Mouse (Mus musculus): ENCODE measurements around the gene Cdk1.

The Cdk1 gene

GRCm38 (mm10) chr10:69304819-69305218 lies 47.9 kb downstream of the Cdk1 start:
- no peak for DNase-seq

- DNase-seq: no peak
Measured at GRCm38 (mm10) chr10:69302667-69303066, 50.1 kb downstream of the Cdk1 start.

- no peak for DNase-seq
Measured at GRCm38 (mm10) chr10:69299985-69300384, 52.8 kb downstream of the Cdk1 start.

- no peak for DNase-seq
Measured at GRCm38 (mm10) chr10:69295919-69296318, 56.8 kb downstream of the Cdk1 start.

GRCm38 (mm10) chr10:69290736-69291135 lies 62.0 kb downstream of the Cdk1 start:
- no peak for DNase-seq

GRCm38 (mm10) chr10:69288720-69289119 lies 64.0 kb downstream of the Cdk1 start:
- no peak for DNase-seq

GRCm38 (mm10) chr10:69288086-69288485 lies 64.7 kb downstream of the Cdk1 start:
- no peak for DNase-seq

- DNase-seq: no peak
Measured at GRCm38 (mm10) chr10:69286939-69287338, 65.8 kb downstream of the Cdk1 start.
